Mouse (Mus musculus): ENCODE data around the gene Anapc16. TPM values are rescaled to one million over a fixed set of nuclear protein-coding genes. Genes with fewer than 3 reads are reported as not detected.

Gene Anapc16
- polyA plus RNA-seq, 1 experiment from 2014 or later = 90.7 TPM

DNA sequence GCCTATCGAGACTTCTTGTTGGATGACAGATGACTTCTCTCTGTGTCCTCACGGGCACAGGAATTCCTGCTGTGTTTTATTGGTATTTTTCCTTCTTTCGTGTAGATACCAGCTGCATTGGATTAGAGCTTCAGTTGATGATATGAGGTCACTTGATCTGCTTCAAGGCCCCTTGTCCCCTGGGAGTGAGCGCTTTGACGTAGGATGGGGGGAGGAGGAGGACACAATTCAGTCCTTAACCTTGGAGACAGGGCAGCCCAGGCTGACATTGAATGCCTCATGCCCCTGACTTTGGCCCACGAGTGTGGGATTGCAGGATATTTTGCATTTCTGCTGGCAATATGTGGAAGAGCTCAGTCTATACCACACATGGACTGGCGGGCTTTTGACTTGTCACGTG is 28.6 kb upstream of the Anapc16 start:
- Histone ChIP-seq H3K4me3 (replicated peaks; ENCODE audit: low read length) (no peak overlapping the region), H3K4me1 (ENCODE audit: control insufficient read depth, insufficient read depth, low read length) (peaks cover 25% of the 10 kb centered on the region), H3K27ac (ENCODE audit: low read length) (no peak overlapping the region), H3K36me3 (ENCODE audit: control insufficient read depth, insufficient read depth, low read length) (no peaks in the 10 kb centered on the region), H3K9me3 (replicated peaks; ENCODE audit: control insufficient read depth, low read length) (no peaks in the 10 kb centered on the region), H3K9ac (ENCODE audit: low read length) (no peak overlapping the region), H3K4me2 (ENCODE audit: low read depth, low read length) (no peak overlapping the region), H3K27me3 (ENCODE audit: control insufficient read depth, insufficient read depth, low read length) (no peaks in the 10 kb centered on the region)
- ATAC-seq (ENCODE audit: insufficient read depth, low FRiP score) = no peak
- 79% methylated on average over 8 of the region's 8 CpGs for WGBS

- no peak overlapping the region for H3K27ac ChIP-seq (ENCODE audit: low read length)
- ATAC-seq (ENCODE audit: insufficient read depth, low FRiP score) = no peak
- no peaks in the 10 kb centered on the region for H3K36me3 ChIP-seq (ENCODE audit: control insufficient read depth, insufficient read depth, low read length)
- peaks cover 28% of the 10 kb centered on the region for H3K4me1 ChIP-seq (ENCODE audit: control insufficient read depth, insufficient read depth, low read length)
- H3K27me3 ChIP-seq (ENCODE audit: control insufficient read depth, insufficient read depth, low read length) = no peaks in the 10 kb centered on the region
- H3K9ac ChIP-seq (ENCODE audit: low read length) = no peak overlapping the region
- H3K9me3 ChIP-seq (replicated peaks; ENCODE audit: control insufficient read depth, low read length) = no peaks in the 10 kb centered on the region
- WGBS = 86% methylated on average over 4 of the region's 4 CpGs
- H3K4me3 ChIP-seq (replicated peaks; ENCODE audit: low read length) = no peak overlapping the region
- no peak overlapping the region for H3K4me2 ChIP-seq (ENCODE audit: low read depth, low read length)
Observed at GRCm38 (mm10) chr10:60029387-60029786, 26.5 kb upstream of the Anapc16 start.

DNA sequence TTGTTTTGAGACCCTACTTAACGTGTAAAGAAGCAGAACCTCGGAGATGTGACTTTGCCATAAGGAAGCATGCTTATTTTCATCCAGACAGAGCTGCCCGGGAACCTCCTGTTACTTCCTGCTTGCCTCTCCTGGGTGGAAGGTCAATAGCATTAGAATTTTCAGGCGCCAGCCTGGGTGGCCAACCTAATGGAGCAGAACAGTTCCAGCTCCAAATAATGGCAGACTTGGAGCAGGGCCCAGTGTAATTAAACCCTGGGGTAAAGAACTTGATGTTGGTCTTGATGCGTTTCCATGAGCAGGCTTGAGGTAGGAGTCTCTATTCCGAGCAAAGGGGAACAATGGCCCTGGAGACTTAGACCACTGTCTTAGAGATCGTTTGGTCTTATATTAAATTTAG is 26.0 kb upstream of the Anapc16 start:
- no peaks in the 10 kb centered on the region for H3K27me3 ChIP-seq (ENCODE audit: control insufficient read depth, insufficient read depth, low read length)
- ATAC-seq (ENCODE audit: insufficient read depth, low FRiP score) = no peak
- WGBS = 54% methylated on average over 7 of the region's 7 CpGs
- H3K27ac ChIP-seq (ENCODE audit: low read length) = peak overlapping the region; percentile 53; the same call in 1 of the 2 replicates
- H3K4me2 ChIP-seq (ENCODE audit: low read depth, low read length) = no peak overlapping the region
- no peaks in the 10 kb centered on the region for H3K9me3 ChIP-seq (replicated peaks; ENCODE audit: control insufficient read depth, low read length)
- peaks cover 28% of the 10 kb centered on the region for H3K4me1 ChIP-seq (ENCODE audit: control insufficient read depth, insufficient read depth, low read length)
- no peaks in the 10 kb centered on the region for H3K36me3 ChIP-seq (ENCODE audit: control insufficient read depth, insufficient read depth, low read length)
- no peak overlapping the region for H3K4me3 ChIP-seq (replicated peaks; ENCODE audit: low read length)
- no peak overlapping the region for H3K9ac ChIP-seq (ENCODE audit: low read length)

- no peaks in the 10 kb centered on the region for H3K27me3 ChIP-seq (ENCODE audit: control insufficient read depth, insufficient read depth, low read length)
- H3K4me2 ChIP-seq (ENCODE audit: low read depth, low read length) = no peak overlapping the region
- H3K27ac ChIP-seq (ENCODE audit: low read length) = peak overlapping the region; percentile 53
- 52% methylated on average over 7 of the region's 7 CpGs for WGBS
- H3K36me3 ChIP-seq (ENCODE audit: control insufficient read depth, insufficient read depth, low read length) = no peaks in the 10 kb centered on the region
- ATAC-seq (ENCODE audit: insufficient read depth, low FRiP score) = no peak
- H3K4me1 ChIP-seq (ENCODE audit: control insufficient read depth, insufficient read depth, low read length) = peaks cover 28% of the 10 kb centered on the region
- no peaks in the 10 kb centered on the region for H3K9me3 ChIP-seq (replicated peaks; ENCODE audit: control insufficient read depth, low read length)
- no peak overlapping the region for H3K4me3 ChIP-seq (replicated peaks; ENCODE audit: low read length)
- H3K9ac ChIP-seq (ENCODE audit: low read length) = no peak overlapping the region
Observed at GRCm38 (mm10) chr10:60028181-60028580, 25.2 kb upstream of the Anapc16 start.

DNA sequence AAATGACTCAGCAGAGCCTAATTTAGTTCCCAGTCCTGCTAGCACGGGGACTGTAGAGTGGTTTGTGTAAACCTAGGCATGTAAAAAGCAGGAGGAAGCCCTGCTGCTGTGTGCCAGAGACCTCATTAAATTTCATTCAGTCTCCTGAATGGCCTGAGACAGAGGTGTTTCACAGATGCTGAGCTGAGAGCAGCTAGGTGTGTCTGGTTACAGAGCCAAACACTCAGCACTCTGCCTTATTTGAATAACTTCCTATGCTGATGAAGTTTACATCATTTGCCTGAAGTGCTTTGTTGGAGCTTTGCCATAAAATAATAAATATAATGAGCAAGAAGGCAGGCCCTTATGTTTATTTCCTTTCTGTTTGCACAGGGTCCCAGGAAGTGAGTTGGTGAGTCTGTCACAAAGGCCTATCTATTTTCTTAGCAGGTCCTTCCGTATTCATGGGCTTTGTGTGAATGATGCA is 24.7 kb upstream of the Anapc16 start:
- H3K4me3 ChIP-seq (replicated peaks; ENCODE audit: low read length) = no peak overlapping the region
- no peak overlapping the region for H3K4me2 ChIP-seq (ENCODE audit: low read depth, low read length)
- peak overlapping the region; percentile 53 for H3K27ac ChIP-seq (ENCODE audit: low read length)
- no peaks in the 10 kb centered on the region for H3K27me3 ChIP-seq (ENCODE audit: control insufficient read depth, insufficient read depth, low read length)
- ATAC-seq (ENCODE audit: insufficient read depth, low FRiP score) = peak; percentile 69; the same call in 1 of the 2 replicates
- no peaks in the 10 kb centered on the region for H3K9me3 ChIP-seq (replicated peaks; ENCODE audit: control insufficient read depth, low read length)
- no peaks in the 10 kb centered on the region for H3K36me3 ChIP-seq (ENCODE audit: control insufficient read depth, insufficient read depth, low read length)
- 21% methylated on average over 2 of the region's 2 CpGs for WGBS
- H3K9ac ChIP-seq (ENCODE audit: low read length) = 0 out of 2 replicates have a peak overlapping the region, but pooled peaks have one; percentile 1
- peaks cover 28% of the 10 kb centered on the region for H3K4me1 ChIP-seq (ENCODE audit: control insufficient read depth, insufficient read depth, low read length)

- H3K9ac ChIP-seq (ENCODE audit: low read length) = 0 out of 2 replicates have a peak overlapping the region, but pooled peaks have one; percentile 14
- WGBS = 42% methylated on average over 13 of the region's 13 CpGs
- no peak overlapping the region for H3K4me3 ChIP-seq (replicated peaks; ENCODE audit: low read length)
- peaks cover 28% of the 10 kb centered on the region for H3K4me1 ChIP-seq (ENCODE audit: control insufficient read depth, insufficient read depth, low read length)
- H3K4me2 ChIP-seq (ENCODE audit: low read depth, low read length) = peak overlapping the region; percentile 3; the same call in 1 of the 2 replicates
- no peak for ATAC-seq (ENCODE audit: insufficient read depth, low FRiP score)
- H3K27ac ChIP-seq (ENCODE audit: low read length) = peak overlapping the region; percentile 68
- H3K27me3 ChIP-seq (ENCODE audit: control insufficient read depth, insufficient read depth, low read length) = no peaks in the 10 kb centered on the region
- H3K9me3 ChIP-seq (replicated peaks; ENCODE audit: control insufficient read depth, low read length) = no peaks in the 10 kb centered on the region
- H3K36me3 ChIP-seq (ENCODE audit: control insufficient read depth, insufficient read depth, low read length) = no peaks in the 10 kb centered on the region
Observed at GRCm38 (mm10) chr10:60026759-60027395, 23.9 kb upstream of the Anapc16 start.

DNA sequence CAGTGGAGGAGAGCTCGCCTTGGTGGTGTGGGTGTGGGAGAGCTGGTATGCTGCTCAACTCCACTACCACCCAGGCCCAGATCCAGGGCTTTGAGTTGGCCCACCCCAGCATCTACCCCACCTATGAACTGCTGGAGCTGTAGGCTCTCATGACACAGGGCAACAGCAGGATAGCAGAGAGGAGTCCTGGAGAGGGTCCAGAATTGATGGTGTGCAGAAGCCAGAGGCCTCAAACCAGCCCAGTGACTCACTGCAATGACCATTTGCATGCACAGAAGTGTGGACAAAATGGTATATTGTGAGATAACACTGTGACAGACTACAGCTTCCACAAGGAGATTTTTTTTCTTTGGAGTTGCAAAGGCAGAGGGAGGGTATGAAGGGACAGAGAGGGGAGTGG is 20.8 kb upstream of the Anapc16 start:
- 94% methylated on average over 1 of the region's 1 CpGs for WGBS

DNA sequence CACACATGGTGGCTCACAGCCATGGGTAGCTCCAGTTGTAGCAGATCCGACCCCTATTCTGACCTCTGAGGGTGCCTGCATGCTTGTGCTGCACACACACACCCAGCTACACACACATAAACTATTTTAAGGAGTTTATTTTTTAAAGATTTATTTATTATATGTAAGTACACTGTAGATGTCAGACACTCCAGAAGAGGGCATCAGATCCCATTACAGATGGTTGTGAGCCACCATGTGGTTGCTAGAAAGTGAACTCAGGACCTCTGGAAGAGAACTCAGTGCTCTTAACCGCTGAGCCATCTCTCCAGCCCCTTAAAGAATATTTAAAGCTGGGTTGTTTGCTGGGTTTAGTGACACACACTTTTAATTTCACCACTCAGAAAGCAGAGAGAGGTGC is 16.4 kb upstream of the Anapc16 start:
- 61% methylated on average over 2 of the region's 2 CpGs for WGBS
- ATAC-seq (ENCODE audit: insufficient read depth, low FRiP score) = no peak
- H3K4me3 ChIP-seq (replicated peaks; ENCODE audit: low read length) = no peak overlapping the region

More for the DNA sequence above, 20.8 kb upstream of the Anapc16 start:
- Histone ChIP-seq H3K9ac (ENCODE audit: low read length) (no peak overlapping the region), H3K4me1 (ENCODE audit: control insufficient read depth, insufficient read depth, low read length) (peaks cover 24% of the 10 kb centered on the region), H3K27ac (ENCODE audit: low read length) (no peak overlapping the region), H3K4me2 (ENCODE audit: low read depth, low read length) (no peak overlapping the region), H3K27me3 (ENCODE audit: control insufficient read depth, insufficient read depth, low read length) (no peaks in the 10 kb centered on the region), H3K9me3 (replicated peaks; ENCODE audit: control insufficient read depth, low read length) (no peaks in the 10 kb centered on the region), H3K4me3 (replicated peaks; ENCODE audit: low read length) (no peak overlapping the region), H3K36me3 (ENCODE audit: control insufficient read depth, insufficient read depth, low read length) (no peaks in the 10 kb centered on the region)
- ATAC-seq (ENCODE audit: insufficient read depth, low FRiP score) = no peak

DNA sequence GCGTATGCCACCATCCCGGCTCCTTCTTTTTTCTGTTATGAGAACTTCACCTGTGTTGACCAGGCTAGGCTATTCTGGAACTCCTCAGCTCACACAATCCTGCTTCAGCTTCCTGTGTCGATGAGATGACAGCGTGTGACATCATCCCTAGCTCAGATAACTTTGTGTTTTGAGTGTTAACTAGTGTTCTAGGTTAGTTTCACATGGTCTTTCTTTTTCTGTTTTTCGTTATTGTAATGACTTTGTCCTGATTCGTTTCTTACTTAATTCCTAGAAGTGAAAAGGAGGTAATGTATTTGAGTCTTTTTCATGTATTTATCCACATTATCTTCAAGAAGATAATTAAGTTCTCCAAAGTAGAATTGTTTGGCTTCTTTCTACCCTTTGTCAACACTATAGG is 13.3 kb upstream of the Anapc16 start:
- H3K4me3 ChIP-seq (replicated peaks; ENCODE audit: low read length) = no peak overlapping the region
- 87% methylated on average over 6 of the region's 6 CpGs for WGBS
- H3K4me2 ChIP-seq (ENCODE audit: low read depth, low read length) = no peak overlapping the region
- no peak overlapping the region for H3K27ac ChIP-seq (ENCODE audit: low read length)
- no peaks in the 10 kb centered on the region for H3K4me1 ChIP-seq (ENCODE audit: control insufficient read depth, insufficient read depth, low read length)
- no peaks in the 10 kb centered on the region for H3K27me3 ChIP-seq (ENCODE audit: control insufficient read depth, insufficient read depth, low read length)
- no peak overlapping the region for H3K9ac ChIP-seq (ENCODE audit: low read length)
- no peaks in the 10 kb centered on the region for H3K9me3 ChIP-seq (replicated peaks; ENCODE audit: control insufficient read depth, low read length)
- no peak for ATAC-seq (ENCODE audit: insufficient read depth, low FRiP score)
- no peaks in the 10 kb centered on the region for H3K36me3 ChIP-seq (ENCODE audit: control insufficient read depth, insufficient read depth, low read length)

More for the DNA sequence above, 16.4 kb upstream of the Anapc16 start:
- H3K9ac ChIP-seq (ENCODE audit: low read length) = no peak overlapping the region
- no peaks in the 10 kb centered on the region for H3K9me3 ChIP-seq (replicated peaks; ENCODE audit: control insufficient read depth, low read length)
- H3K36me3 ChIP-seq (ENCODE audit: control insufficient read depth, insufficient read depth, low read length) = no peaks in the 10 kb centered on the region
- H3K4me2 ChIP-seq (ENCODE audit: low read depth, low read length) = no peak overlapping the region
- no peak overlapping the region for H3K27ac ChIP-seq (ENCODE audit: low read length)
- no peaks in the 10 kb centered on the region for H3K27me3 ChIP-seq (ENCODE audit: control insufficient read depth, insufficient read depth, low read length)
- H3K4me1 ChIP-seq (ENCODE audit: control insufficient read depth, insufficient read depth, low read length) = no peaks in the 10 kb centered on the region

All from stomach, embryonic 16.5 days (tissue).